Mouse (Mus musculus) neural tube, embryonic 15.5 days (tissue): ENCODE measurements around the gene Ccnh. TPM values are rescaled to one million over a fixed set of nuclear protein-coding genes. Genes with fewer than 3 reads are reported as not detected.

ENCODE experiments used
- ATAC-seq: fragments of 200-750 bp; cut with Nextera tagmentation; 2 replicates; pipeline ENCODE4 v1.8.0; 2017; ENCODE audit warnings: mild to moderate bottlenecking, moderate TSS enrichment, moderate library complexity; ENCODE audit not compliant: low FRiP score
- H3K27ac ChIP-seq: fragments of 300-500 bp; sonication (generic); replicated peaks from 2 replicates; pipeline ENCODE4 v1.5.1; 2015; ENCODE audit warnings: mild to moderate bottlenecking, inconsistent platforms
- H3K27me3 ChIP-seq: fragments of 300-500 bp; sonication (generic); replicated peaks from 2 replicates; pipeline ENCODE4 v1.6.1; 2015; ENCODE audit warnings: inconsistent platforms
- H3K36me3 ChIP-seq: fragments of 300-500 bp; sonication (generic); 2 replicates; pipeline ENCODE4 v1.6.1; 2015; ENCODE audit warnings: inconsistent platforms
- H3K4me1 ChIP-seq: fragments of 300-500 bp; sonication (generic); 2 replicates; pipeline ENCODE4 v1.6.1; 2015; ENCODE audit warnings: inconsistent platforms
- H3K4me2 ChIP-seq: fragments of 300-500 bp; sonication (generic); 2 replicates; pipeline ENCODE4 v1.6.1; 2015; ENCODE audit warnings: inconsistent platforms, mild to moderate bottlenecking, moderate library complexity
- H3K4me3 ChIP-seq: fragments of 300-500 bp; sonication (generic); replicated peaks from 2 replicates; pipeline ENCODE4 v1.5.1; 2015; ENCODE audit warnings: mild to moderate bottlenecking, inconsistent platforms
- H3K9ac ChIP-seq: fragments of 300-500 bp; sonication (generic); replicated peaks from 2 replicates; pipeline ENCODE4 v1.6.1; 2015; ENCODE audit warnings: mild to moderate bottlenecking, inconsistent platforms
- H3K9me3 ChIP-seq: fragments of 300-500 bp; sonication (generic); replicated peaks from 2 replicates; pipeline ENCODE4 v1.6.1; 2016; ENCODE audit warnings: inconsistent platforms
- WGBS: fragments of 180-500 bp; shearing (Covaris S2); methylation state at CpG from one replicate; pipeline ENCODE4 v1.1.7; 2015; ENCODE audit warnings: mixed read lengths; 5-methylcytosine and 5-hydroxymethylcytosine counted together
- polyA plus RNA-seq: library from polyadenylated mRNA; unstranded; fragments of >200 nt; fragmentation: Nextera tagmentation; extraction: Ambion mirVana; gene quantifications from 2 replicates; pipeline ENCODE4 v1.2.1, GENCODE M21; 2015

Gene Ccnh
- polyA plus RNA-seq, 1 experiment from 2014 or later: 98.6 TPM

DNA sequence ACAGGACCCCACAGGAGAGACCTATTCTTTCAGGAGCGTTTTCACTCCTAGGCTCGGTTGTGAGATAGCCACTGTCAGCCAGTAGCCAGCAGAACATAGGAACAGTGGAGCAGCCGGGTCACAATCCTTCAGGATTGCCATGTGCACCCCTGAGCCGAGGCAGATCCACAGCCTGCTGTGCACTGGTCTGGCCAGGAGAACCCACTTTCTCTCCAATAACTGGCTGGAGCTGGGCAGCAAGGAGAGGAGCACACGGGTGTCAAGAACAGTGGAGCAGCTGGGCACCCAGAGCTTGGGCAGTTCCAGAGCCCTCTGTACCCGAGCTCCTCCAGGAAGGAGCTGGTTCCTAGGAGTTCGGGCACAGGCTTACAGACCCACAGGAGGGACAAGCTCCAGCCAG is 49.6 kb downstream of the Ccnh start:
- Histone ChIP-seq H3K36me3 (peaks cover 17% of the 10 kb centered on the region; the same call in 1 of the 2 replicates), H3K4me3 (no peak overlapping the region), H3K9me3 (no peaks in the 10 kb centered on the region), H3K27ac (no peak overlapping the region), H3K4me2 (no peak overlapping the region), H3K9ac (no peak overlapping the region), H3K27me3 (no peaks in the 10 kb centered on the region), H3K4me1 (no peaks in the 10 kb centered on the region)
- no peak for ATAC-seq
- 90% methylated on average over 7 of the region's 7 CpGs for WGBS

Other genes with a start within 250 kb of the Ccnh start
- 44.1 and 48.8 TPM in 2 replicates for gene Rasa1, start 99.7 kb downstream of the Ccnh start, polyA plus RNA-seq